Mouse (Mus musculus): ENCODE data around the gene Wdfy1.
A peak's percentile ranks its signal among the peaks of the same experiment; 100 is the strongest.

Gene Wdfy1

GRCm38 (mm10) chr1:79671543-79672337 lies 104.2 kb downstream of the Wdfy1 start, which contains the start of gene Ap1s3:
TSS of gene Ap1s3 (minus strand) at chr1:79671972.
- H3K27me3 ChIP-seq (ENCODE audit: control insufficient read depth, insufficient read depth, low read length, poor library complexity, severe bottlenecking): no peaks in the 10 kb centered on the region
- DNase-seq (ENCODE audit: low read depth, low spot score): peak; percentile 89

GRCm38 (mm10) chr1:79671196-79671542 lies 104.8 kb downstream of the Wdfy1 start:
- DNase-seq (ENCODE audit: low read depth, low spot score): peak; percentile 91
- no peaks in the 10 kb centered on the region for H3K36me3 ChIP-seq (ENCODE audit: control insufficient read depth, insufficient read depth, low read length, poor library complexity, severe bottlenecking)
- H3K27me3 ChIP-seq (ENCODE audit: control insufficient read depth, insufficient read depth, low read length, poor library complexity, severe bottlenecking): no peaks in the 10 kb centered on the region

More at GRCm38 (mm10) chr1:79671543-79672337, 104.2 kb downstream of the Wdfy1 start, which contains the start of gene Ap1s3:
- H3K36me3 ChIP-seq (ENCODE audit: control insufficient read depth, insufficient read depth, low read length, poor library complexity, severe bottlenecking): no peaks in the 10 kb centered on the region

GRCm38 (mm10) chr1:79669419-79669974 lies 106.4 kb downstream of the Wdfy1 start:
- no peaks in the 10 kb centered on the region for H3K27me3 ChIP-seq (ENCODE audit: control insufficient read depth, insufficient read depth, low read length, poor library complexity, severe bottlenecking)
- DNase-seq (ENCODE audit: low read depth, low spot score): peak; percentile 57
- no peaks in the 10 kb centered on the region for H3K36me3 ChIP-seq (ENCODE audit: control insufficient read depth, insufficient read depth, low read length, poor library complexity, severe bottlenecking)

DNA sequence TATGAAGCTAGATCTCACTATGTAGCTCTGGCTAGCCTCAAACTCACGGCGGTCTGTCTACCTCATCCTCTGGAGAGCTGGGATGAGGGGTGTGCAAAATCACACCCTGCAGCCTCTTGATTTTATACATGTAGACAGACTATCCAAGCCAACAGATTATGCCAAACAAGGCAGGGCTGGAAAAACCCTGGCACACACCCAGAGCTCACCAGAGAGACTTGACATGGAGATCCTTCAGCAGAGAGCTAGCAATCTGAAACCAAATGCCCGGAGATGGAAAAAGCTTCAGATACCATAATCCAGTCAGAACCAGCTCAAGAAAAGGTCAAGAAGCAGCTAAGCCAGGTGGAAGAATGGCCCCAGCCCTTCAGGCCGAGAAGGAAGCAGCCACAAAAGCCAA lies 111.0 kb downstream of the Wdfy1 start:
- DNase-seq (ENCODE audit: low read depth, low spot score): no peak
- peaks cover 1% of the 10 kb centered on the region for H3K36me3 ChIP-seq (ENCODE audit: control insufficient read depth, insufficient read depth, low read length, poor library complexity, severe bottlenecking)
- H3K27me3 ChIP-seq (ENCODE audit: control insufficient read depth, insufficient read depth, low read length, poor library complexity, severe bottlenecking): no peaks in the 10 kb centered on the region

DNA sequence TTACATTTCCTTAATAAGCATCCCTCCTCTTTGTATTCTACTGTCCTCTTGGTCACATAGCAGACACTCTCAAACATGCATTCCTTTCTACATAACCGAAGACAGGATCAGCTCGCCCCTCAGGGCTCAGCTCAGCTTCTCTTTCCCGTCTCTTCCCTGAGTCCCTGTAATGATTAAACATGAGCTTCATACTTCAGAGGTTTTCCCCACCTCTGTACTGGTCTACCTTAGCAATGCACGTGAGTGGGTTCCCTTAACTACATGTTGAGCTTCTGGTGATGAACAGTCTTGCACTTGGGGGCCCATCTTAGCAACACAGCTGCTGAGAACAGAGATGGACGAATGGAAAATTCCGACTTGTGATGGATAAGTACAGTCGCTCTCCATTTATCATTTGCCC lies 116.3 kb downstream of the Wdfy1 start:
- no peak for DNase-seq (ENCODE audit: low read depth, low spot score)
- H3K27me3 ChIP-seq (ENCODE audit: control insufficient read depth, insufficient read depth, low read length, poor library complexity, severe bottlenecking): no peaks in the 10 kb centered on the region
- peaks cover 4% of the 10 kb centered on the region for H3K36me3 ChIP-seq (ENCODE audit: control insufficient read depth, insufficient read depth, low read length, poor library complexity, severe bottlenecking)

- Histone ChIP-seq H3K27me3 (ENCODE audit: control insufficient read depth, insufficient read depth, low read length, poor library complexity, severe bottlenecking) (no peaks in the 10 kb centered on the region), H3K36me3 (ENCODE audit: control insufficient read depth, insufficient read depth, low read length, poor library complexity, severe bottlenecking) (peaks cover 3% of the 10 kb centered on the region)
- no peak for DNase-seq (ENCODE audit: low read depth, low spot score)
These were observed 118.5 kb downstream of the Wdfy1 start for GRCm38 (mm10) chr1:79657411-79657810.

- H3K36me3 ChIP-seq (ENCODE audit: control insufficient read depth, insufficient read depth, low read length, poor library complexity, severe bottlenecking): peaks cover 2% of the 10 kb centered on the region; the same call in 1 of the 2 replicates
- DNase-seq (ENCODE audit: low read depth, low spot score): no peak
- H3K27me3 ChIP-seq (ENCODE audit: control insufficient read depth, insufficient read depth, low read length, poor library complexity, severe bottlenecking): no peaks in the 10 kb centered on the region
These were observed 120.0 kb downstream of the Wdfy1 start for GRCm38 (mm10) chr1:79655819-79656555.

DNA sequence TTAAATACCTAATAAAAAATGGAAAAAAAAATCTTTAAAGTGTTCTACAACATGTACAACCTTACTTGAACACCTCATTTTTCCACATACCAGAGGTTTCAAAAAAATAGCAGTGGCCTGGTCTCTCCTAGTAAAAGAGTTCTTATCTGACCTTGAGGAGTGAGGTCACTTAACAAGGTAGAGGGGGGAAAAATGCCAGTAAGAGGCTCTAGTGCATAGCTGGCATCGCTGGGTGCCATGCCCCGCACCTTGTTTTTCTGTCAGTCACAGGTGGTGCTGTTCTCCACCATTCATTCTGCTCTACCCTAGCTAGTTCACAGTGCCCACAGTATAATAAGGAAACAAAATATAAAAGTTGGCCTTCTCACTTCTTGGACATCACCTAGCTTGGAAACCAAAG lies 121.0 kb downstream of the Wdfy1 start:
- no peaks in the 10 kb centered on the region for H3K27me3 ChIP-seq (ENCODE audit: control insufficient read depth, insufficient read depth, low read length, poor library complexity, severe bottlenecking)
- peaks cover 2% of the 10 kb centered on the region; the same call in 1 of the 2 replicates for H3K36me3 ChIP-seq (ENCODE audit: control insufficient read depth, insufficient read depth, low read length, poor library complexity, severe bottlenecking)
- no peak for DNase-seq (ENCODE audit: low read depth, low spot score)

Measured in splenic B cell, adult 2 months (primary cell).